Mouse (Mus musculus) lung, embryonic 15.5 days (tissue): ENCODE data around the gene Rad9b. TPM values are rescaled to one million over a fixed set of nuclear protein-coding genes. Genes with fewer than 3 reads are reported as not detected.

Experiments
- ATAC-seq: fragments of 200-750 bp; cut with Nextera tagmentation; 2 replicates; pipeline ENCODE4 v1.8.0; 2017; ENCODE audit warnings: moderate number of reproducible peaks, borderline replicate concordance; ENCODE audit not compliant: low FRiP score, low TSS enrichment; ENCODE audit errors: extremely low read depth
- H3K27ac ChIP-seq: fragments of 300-500 bp; sonication (generic); 2 replicates; pipeline ENCODE4 v1.5.1; 2015; ENCODE audit warnings: moderate library complexity, mild to moderate bottlenecking, inconsistent platforms
- H3K27me3 ChIP-seq: fragments of 300-500 bp; sonication (generic); 2 replicates; pipeline ENCODE4 v1.6.1; 2015; ENCODE audit warnings: inconsistent platforms
- H3K36me3 ChIP-seq: fragments of 300-500 bp; sonication (generic); 2 replicates; pipeline ENCODE4 v1.6.1; 2015; ENCODE audit warnings: inconsistent platforms
- H3K4me1 ChIP-seq: fragments of 300-500 bp; sonication (generic); 2 replicates; pipeline ENCODE4 v1.6.1; 2015; ENCODE audit warnings: inconsistent platforms
- H3K4me2 ChIP-seq: fragments of 300-500 bp; sonication (generic); 2 replicates; pipeline ENCODE4 v1.6.1; 2015; ENCODE audit warnings: inconsistent platforms, mild to moderate bottlenecking, moderate library complexity
- H3K4me3 ChIP-seq: fragments of 300-500 bp; sonication (generic); 2 replicates; pipeline ENCODE4 v1.5.1; 2015; ENCODE audit warnings: mild to moderate bottlenecking, inconsistent platforms
- H3K9ac ChIP-seq: fragments of 300-500 bp; sonication (generic); 2 replicates; pipeline ENCODE4 v1.6.1; 2015; ENCODE audit warnings: inconsistent platforms
- H3K9me3 ChIP-seq: fragments of 300-500 bp; sonication (generic); 2 replicates; pipeline ENCODE4 v1.6.1; 2016; ENCODE audit warnings: inconsistent platforms
- WGBS: fragments of 180-500 bp; shearing (Covaris S2); methylation state at CpG from one replicate; pipeline ENCODE4 v1.1.7; 2015; 5-methylcytosine and 5-hydroxymethylcytosine counted together
- polyA plus RNA-seq: library from polyadenylated mRNA; unstranded; fragments of >200 nt; fragmentation: Nextera tagmentation; extraction: Ambion mirVana; gene quantifications from 2 replicates; pipeline ENCODE4 v1.2.1, GENCODE M21; 2015

Gene Rad9b
- polyA plus RNA-seq, 1 experiment from 2014 or later = 9.2 TPM

GRCm38 (mm10) chr5:122391786-122392180 is 37.8 kb upstream of the Rad9b start, which contains the start of gene Arpc3:
Arpc3 (plus strand) TSS chr5:122391878.
- peak within 1 kb of the TSS; percentile 83 for H3K4me3 ChIP-seq
- H3K4me2 ChIP-seq = peak within 1 kb of the TSS; percentile 75
- peaks cover 13% of the 10 kb centered on the region for H3K4me1 ChIP-seq
- H3K9me3 ChIP-seq = no peaks in the 10 kb centered on the region
- H3K27me3 ChIP-seq = no peaks in the 10 kb centered on the region
- under 1% methylated on average over 39 of the region's 39 CpGs for WGBS
- peak; percentile 79 for ATAC-seq
- H3K36me3 ChIP-seq = peaks cover 3% of the 10 kb centered on the region; the same call in 1 of the 2 replicates
- peak within 1 kb of the TSS; percentile 74 for H3K9ac ChIP-seq
- peak within 1 kb of the TSS; percentile 41; the same call in 1 of the 2 replicates for H3K27ac ChIP-seq

- H3K27ac ChIP-seq = no peak overlapping the region
- H3K27me3 ChIP-seq = no peaks in the 10 kb centered on the region
- H3K4me3 ChIP-seq = peak overlapping the region; percentile 83
- H3K4me1 ChIP-seq = peaks cover 13% of the 10 kb centered on the region
- H3K4me2 ChIP-seq = peak overlapping the region; percentile 75
- no peak for ATAC-seq
- no peak overlapping the region for H3K9ac ChIP-seq
- no peaks in the 10 kb centered on the region for H3K9me3 ChIP-seq
- 44% methylated on average over 16 of the region's 16 CpGs for WGBS
- no peaks in the 10 kb centered on the region for H3K36me3 ChIP-seq
Observed at GRCm38 (mm10) chr5:122391178-122391785, 37.2 kb upstream of the Rad9b start.

GRCm38 (mm10) chr5:122390671-122391070 is 36.6 kb upstream of the Rad9b start:
- Histone ChIP-seq H3K9ac (no peak overlapping the region), H3K4me1 (peaks cover 13% of the 10 kb centered on the region), H3K27ac (no peak overlapping the region), H3K4me2 (no peak overlapping the region), H3K27me3 (no peaks in the 10 kb centered on the region), H3K4me3 (no peak overlapping the region), H3K9me3 (no peaks in the 10 kb centered on the region), H3K36me3 (no peaks in the 10 kb centered on the region)
- ATAC-seq = no peak

GRCm38 (mm10) chr5:122390006-122390405 is 36.0 kb upstream of the Rad9b start:
- ATAC-seq = no peak
- Histone ChIP-seq H3K4me1 (peaks cover 13% of the 10 kb centered on the region), H3K4me3 (no peak overlapping the region), H3K27me3 (no peaks in the 10 kb centered on the region), H3K36me3 (no peaks in the 10 kb centered on the region), H3K9me3 (no peaks in the 10 kb centered on the region), H3K4me2 (no peak overlapping the region), H3K27ac (no peak overlapping the region), H3K9ac (no peak overlapping the region)
- WGBS = 89% methylated on average over 5 of the region's 5 CpGs

- Histone ChIP-seq H3K27ac (no peak overlapping the region), H3K4me3 (no peak overlapping the region), H3K9ac (no peak overlapping the region), H3K4me2 (no peak overlapping the region), H3K36me3 (peaks cover 36% of the 10 kb centered on the region), H3K9me3 (no peaks in the 10 kb centered on the region), H3K27me3 (no peaks in the 10 kb centered on the region), H3K4me1 (no peaks in the 10 kb centered on the region)
- peak; percentile 55; the same call in 1 of the 2 replicates for ATAC-seq
- WGBS = 47% methylated on average over 11 of the region's 11 CpGs
Observed at GRCm38 (mm10) chr5:122379374-122380155, 25.5 kb upstream of the Rad9b start.

- WGBS = 90% methylated on average over 12 of the region's 12 CpGs
- peaks cover 40% of the 10 kb centered on the region for H3K36me3 ChIP-seq
Observed at GRCm38 (mm10) chr5:122378171-122378570, 24.1 kb upstream of the Rad9b start.

GRCm38 (mm10) chr5:122377101-122377833 is 23.2 kb upstream of the Rad9b start:
- 90% methylated on average over 4 of the region's 4 CpGs for WGBS
- H3K4me3 ChIP-seq = no peak overlapping the region
- H3K9ac ChIP-seq = no peak overlapping the region
- no peak overlapping the region for H3K27ac ChIP-seq
- no peaks in the 10 kb centered on the region for H3K9me3 ChIP-seq
- H3K27me3 ChIP-seq = no peaks in the 10 kb centered on the region
- H3K4me2 ChIP-seq = no peak overlapping the region
- H3K4me1 ChIP-seq = peaks cover 11% of the 10 kb centered on the region
- peaks cover 34% of the 10 kb centered on the region for H3K36me3 ChIP-seq
- no peak for ATAC-seq

More at GRCm38 (mm10) chr5:122378171-122378570, 24.1 kb upstream of the Rad9b start:
- H3K9me3 ChIP-seq = no peaks in the 10 kb centered on the region
- H3K27ac ChIP-seq = no peak overlapping the region
- no peak overlapping the region for H3K9ac ChIP-seq
- no peak overlapping the region for H3K4me3 ChIP-seq
- ATAC-seq = no peak
- no peak overlapping the region for H3K4me2 ChIP-seq
- peaks cover 6% of the 10 kb centered on the region for H3K4me1 ChIP-seq
- H3K27me3 ChIP-seq = no peaks in the 10 kb centered on the region

GRCm38 (mm10) chr5:122372878-122373277 is 18.8 kb upstream of the Rad9b start:
- peak overlapping the region; percentile 80 for H3K4me2 ChIP-seq
- H3K27me3 ChIP-seq = no peaks in the 10 kb centered on the region
- peaks cover 16% of the 10 kb centered on the region for H3K36me3 ChIP-seq
- peak overlapping the region; percentile 91 for H3K27ac ChIP-seq
- peak overlapping the region; percentile 76 for H3K9ac ChIP-seq
- WGBS = 7% methylated on average over 5 of the region's 5 CpGs
- peaks cover 19% of the 10 kb centered on the region for H3K4me1 ChIP-seq
- H3K4me3 ChIP-seq = peak overlapping the region; percentile 79
- H3K9me3 ChIP-seq = no peaks in the 10 kb centered on the region
- ATAC-seq = no peak; the same call in 1 of the 2 replicates

- WGBS = under 1% methylated on average over 53 of the region's 53 CpGs
- H3K36me3 ChIP-seq = peaks cover 22% of the 10 kb centered on the region
Observed at GRCm38 (mm10) chr5:122372192-122372769, 18.2 kb upstream of the Rad9b start, which contains the start of gene Fam216a. Fam216a (minus strand) TSS chr5:122372364.

GRCm38 (mm10) chr5:122371591-122372191 is 17.7 kb upstream of the Rad9b start, which contains the start of gene Gpn3:
Gpn3 (plus strand) TSS chr5:122371876.
- peak within 1 kb of the TSS; percentile 91 for H3K27ac ChIP-seq
- no peaks in the 10 kb centered on the region for H3K27me3 ChIP-seq
- H3K9me3 ChIP-seq = no peaks in the 10 kb centered on the region
- H3K4me1 ChIP-seq = peaks cover 19% of the 10 kb centered on the region
- peaks cover 28% of the 10 kb centered on the region for H3K36me3 ChIP-seq
- WGBS = under 1% methylated on average over 26 of the region's 46 CpGs
- ATAC-seq = peak; percentile 71
- peak within 1 kb of the TSS; percentile 79 for H3K4me3 ChIP-seq
- H3K4me2 ChIP-seq = peak within 1 kb of the TSS; percentile 80
- H3K9ac ChIP-seq = peak within 1 kb of the TSS; percentile 76

More at GRCm38 (mm10) chr5:122372192-122372769, 18.2 kb upstream of the Rad9b start, which contains the start of gene Fam216a:
- Histone ChIP-seq H3K9ac (peak within 1 kb of the TSS; percentile 76), H3K27me3 (no peaks in the 10 kb centered on the region), H3K9me3 (no peaks in the 10 kb centered on the region), H3K27ac (peak within 1 kb of the TSS; percentile 91), H3K4me2 (peak within 1 kb of the TSS; percentile 80), H3K4me3 (peak within 1 kb of the TSS; percentile 79), H3K4me1 (peaks cover 19% of the 10 kb centered on the region)
- peak; percentile 92 for ATAC-seq
